Mouse (Mus musculus): ENCODE measurements around the gene Npnt.

Npnt gene

GRCm38 (mm10) chr3:132863843-132864242, 86.2 kb downstream of the Npnt start:
- peak; percentile 90 for DNase-seq (ENCODE audit: extremely low read depth, low read depth, low spot score)

DNA sequence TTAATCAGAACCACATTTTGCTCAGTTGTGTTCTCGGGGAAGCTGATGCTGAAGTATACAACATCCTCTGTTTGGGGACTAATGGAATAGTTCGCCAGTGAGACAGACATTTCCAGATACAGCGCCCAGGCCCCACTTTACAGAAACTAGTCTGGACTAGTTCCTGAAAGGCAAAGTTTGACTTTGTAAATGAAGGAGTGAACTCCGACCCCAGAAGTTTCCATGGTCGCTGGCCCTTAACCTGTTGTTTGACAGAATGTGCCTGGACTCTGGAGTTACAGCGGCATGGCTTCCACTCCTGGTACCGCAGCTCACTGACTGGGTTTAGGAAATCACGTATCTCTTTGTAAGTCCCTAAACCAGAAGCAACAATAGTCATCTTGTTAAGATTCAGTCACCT, 89.3 kb downstream of the Npnt start:
- no peak for DNase-seq (ENCODE audit: extremely low read depth, low read depth, low spot score)

DNA sequence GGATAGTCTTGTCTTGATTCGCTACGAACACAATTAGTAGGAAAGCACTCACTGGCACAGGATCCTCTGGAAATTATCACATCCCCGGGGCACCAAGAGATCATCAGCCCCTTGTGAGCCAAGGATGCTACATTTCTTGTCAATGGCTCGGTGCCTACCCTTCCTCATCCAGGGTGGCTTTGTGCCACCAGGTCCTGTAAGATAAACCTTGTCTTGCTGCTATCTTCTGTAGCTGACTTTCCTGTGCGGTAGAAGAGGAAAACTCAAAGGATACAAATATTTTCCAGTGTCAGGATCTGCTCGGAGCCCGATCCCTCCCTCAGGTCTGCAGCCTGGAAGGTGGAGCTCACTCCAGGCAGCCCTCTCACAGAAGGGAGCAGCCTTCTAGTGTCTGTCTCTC, 90.5 kb downstream of the Npnt start:
- no peak for DNase-seq (ENCODE audit: extremely low read depth, low read depth, low spot score)

GRCm38 (mm10) chr3:132858849-132859248, 91.2 kb downstream of the Npnt start:
- no peak for DNase-seq (ENCODE audit: extremely low read depth, low read depth, low spot score)

DNA sequence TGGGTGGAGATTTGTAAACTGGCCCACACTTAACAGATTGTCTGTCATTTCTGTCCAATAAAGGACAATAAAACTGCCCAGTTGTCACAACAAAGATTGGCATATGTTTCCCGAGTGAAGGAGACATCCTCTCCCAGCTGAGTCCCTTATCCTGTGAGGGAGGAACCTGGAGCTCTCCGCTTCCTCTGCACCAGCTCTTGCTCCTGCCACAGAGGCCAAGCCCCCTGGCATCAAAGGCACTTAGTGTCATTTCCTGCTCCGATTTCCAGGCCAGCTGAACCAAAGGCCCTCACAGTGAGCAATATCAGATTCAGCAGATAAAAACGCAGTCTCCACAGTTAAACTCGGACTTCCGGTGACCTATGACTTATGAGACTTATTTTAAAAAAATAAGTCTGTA, 93.4 kb downstream of the Npnt start:
- no peak for DNase-seq (ENCODE audit: extremely low read depth, low read depth, low spot score)

DNA sequence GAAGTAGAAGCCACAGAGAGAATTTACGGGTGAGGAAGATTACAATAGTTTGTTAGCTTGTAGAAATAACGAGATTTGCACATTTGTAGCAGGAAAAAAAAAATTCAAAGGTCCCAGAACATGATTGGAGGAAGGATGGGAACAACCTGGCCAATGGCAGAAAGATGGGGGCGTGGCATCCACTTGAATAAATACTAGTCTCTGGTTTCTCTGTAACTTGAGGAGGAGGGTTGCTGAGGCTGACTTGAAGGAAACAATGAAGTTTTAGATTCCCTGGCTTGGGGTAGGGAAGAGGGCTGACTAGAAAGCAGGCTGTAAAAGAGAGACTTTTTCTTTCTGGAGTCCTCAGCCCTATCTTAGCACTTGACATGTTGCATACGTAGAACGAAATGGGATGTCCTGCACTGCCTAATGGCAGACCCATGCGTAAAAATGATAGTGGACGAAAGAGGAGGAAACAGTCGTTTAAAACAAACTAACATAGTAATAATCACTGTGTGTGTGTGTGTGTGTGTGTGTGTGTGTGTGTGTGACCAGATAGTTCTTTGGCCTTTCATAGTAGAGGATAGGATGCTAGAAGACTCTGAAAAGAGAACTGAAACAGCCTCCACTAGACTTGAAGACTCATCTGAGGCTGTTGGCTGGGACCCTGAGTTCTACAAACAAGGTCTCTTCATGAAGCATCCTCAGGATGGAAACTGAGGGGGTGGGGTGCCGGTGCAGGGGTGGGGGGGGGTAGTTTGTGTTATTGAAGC, 94.5 kb downstream of the Npnt start:
- DNase-seq (ENCODE audit: extremely low read depth, low read depth, low spot score), result no peak

- DNase-seq (ENCODE audit: extremely low read depth, low read depth, low spot score), result no peak
Measured at GRCm38 (mm10) chr3:132854271-132854670, 95.8 kb downstream of the Npnt start.

DNA sequence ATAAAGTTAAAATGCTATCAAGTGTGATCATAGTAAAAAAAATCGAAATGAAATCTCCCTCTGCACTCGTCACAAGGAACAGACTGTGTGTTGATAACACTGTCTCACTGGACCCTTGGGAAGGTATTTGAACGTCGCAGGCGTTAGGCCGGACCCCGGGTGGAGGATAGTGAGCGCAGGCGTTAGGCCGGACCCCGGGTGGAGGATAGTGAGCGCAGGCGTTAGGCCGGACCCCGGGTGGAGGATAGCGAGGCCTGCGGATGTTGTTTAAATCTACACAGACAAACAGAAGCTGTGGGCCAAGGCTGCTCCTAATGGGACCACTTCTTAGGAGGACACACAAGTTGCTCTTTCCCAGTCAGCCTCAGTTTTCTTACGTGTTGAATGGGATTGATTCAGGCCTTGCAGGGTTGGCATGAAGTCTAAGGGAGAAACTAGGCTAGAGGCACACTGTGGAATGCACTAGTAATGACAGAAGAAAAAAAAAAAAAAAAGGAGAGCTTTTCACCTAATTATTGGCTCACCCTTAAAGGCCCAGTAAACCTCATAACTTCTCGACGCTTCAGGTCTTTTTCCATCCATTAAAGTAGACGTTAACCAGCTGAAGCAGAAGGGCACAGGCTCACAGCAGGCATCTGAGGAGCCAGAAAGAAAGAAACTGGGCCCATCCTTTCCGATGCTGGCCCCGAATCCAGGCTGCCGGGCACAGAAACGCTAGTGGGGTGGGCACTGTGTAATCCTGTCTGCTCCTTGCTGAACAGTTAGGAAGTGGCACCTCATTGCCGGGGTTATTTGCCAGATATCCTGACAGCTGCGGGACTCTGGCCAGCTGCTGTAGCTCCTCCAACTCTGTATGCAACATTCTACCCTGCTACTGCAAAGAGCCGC, 98.0 kb downstream of the Npnt start:
- no peak for DNase-seq (ENCODE audit: extremely low read depth, low read depth, low spot score)

- DNase-seq (ENCODE audit: extremely low read depth, low read depth, low spot score), result no peak
Measured at GRCm38 (mm10) chr3:132851417-132851816, 98.7 kb downstream of the Npnt start.

- no peak for DNase-seq (ENCODE audit: extremely low read depth, low read depth, low spot score)
Measured at GRCm38 (mm10) chr3:132850431-132850830, 99.7 kb downstream of the Npnt start.

DNA sequence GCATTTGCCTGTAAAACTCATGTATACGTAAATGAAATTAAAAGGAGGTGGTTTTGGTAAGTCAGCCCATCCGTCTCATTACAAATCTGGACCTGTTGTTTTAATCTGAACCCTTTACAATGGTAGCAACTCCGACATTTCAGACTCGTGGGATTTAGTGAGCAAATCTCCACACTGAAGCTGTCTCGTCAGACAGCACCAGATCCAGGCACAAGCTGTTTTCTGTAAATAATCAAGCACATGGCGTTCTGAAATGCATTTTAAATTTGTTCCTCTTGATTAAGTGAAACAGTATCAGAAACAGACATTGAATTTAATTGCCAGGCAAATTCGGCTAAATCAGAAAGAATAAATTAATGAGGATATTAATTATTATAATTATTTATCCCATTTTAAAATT, 100.4 kb downstream of the Npnt start:
- DNase-seq (ENCODE audit: extremely low read depth, low read depth, low spot score), result no peak

DNA sequence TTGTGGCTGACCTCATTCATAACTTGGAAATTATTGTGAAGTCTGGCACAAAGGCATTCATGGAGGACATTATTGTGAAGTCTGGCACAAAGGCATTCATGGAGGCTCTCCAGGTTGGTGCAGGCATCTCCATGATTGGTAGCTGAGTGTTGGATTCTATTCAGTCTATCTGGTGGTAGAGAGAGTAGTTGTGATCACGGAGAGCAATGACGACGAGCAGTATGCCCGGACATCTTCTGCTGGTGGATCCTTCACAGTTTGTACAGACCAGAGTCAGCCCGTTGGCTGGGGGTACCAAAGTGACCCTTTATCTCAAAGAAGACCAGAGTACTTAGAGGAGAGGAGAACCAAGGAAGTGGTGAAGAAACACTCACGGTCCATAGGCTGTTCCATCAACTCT, 107.4 kb downstream of the Npnt start:
- no peak for DNase-seq (ENCODE audit: extremely low read depth, low read depth, low spot score)

DNA sequence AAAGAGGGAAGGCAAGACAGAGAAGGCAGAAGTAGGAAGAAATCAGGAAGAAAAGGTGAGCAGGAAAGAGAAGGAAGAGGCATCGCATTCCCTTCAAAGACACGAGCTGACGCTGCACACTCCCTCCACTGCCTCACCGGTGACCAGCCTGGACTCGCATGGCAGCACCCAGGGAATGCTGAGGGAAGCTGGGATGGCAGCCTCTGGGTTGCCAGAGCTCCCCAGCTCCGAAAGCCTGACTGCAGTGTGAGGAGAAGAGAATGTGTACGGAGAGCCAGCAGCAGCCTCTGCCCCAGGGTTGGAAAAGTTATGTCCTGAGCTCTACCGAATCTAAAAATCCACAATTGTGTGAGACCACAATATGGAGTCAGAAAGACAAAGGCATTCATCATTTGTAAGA, 110.6 kb downstream of the Npnt start:
- DNase-seq (ENCODE audit: extremely low read depth, low read depth, low spot score), result no peak

- DNase-seq (ENCODE audit: extremely low read depth, low read depth, low spot score), result no peak
Measured at GRCm38 (mm10) chr3:132838656-132839417, 111.3 kb downstream of the Npnt start.

GRCm38 (mm10) chr3:132837134-132837533, 113.0 kb downstream of the Npnt start:
- DNase-seq (ENCODE audit: extremely low read depth, low read depth, low spot score), result no peak

DNA sequence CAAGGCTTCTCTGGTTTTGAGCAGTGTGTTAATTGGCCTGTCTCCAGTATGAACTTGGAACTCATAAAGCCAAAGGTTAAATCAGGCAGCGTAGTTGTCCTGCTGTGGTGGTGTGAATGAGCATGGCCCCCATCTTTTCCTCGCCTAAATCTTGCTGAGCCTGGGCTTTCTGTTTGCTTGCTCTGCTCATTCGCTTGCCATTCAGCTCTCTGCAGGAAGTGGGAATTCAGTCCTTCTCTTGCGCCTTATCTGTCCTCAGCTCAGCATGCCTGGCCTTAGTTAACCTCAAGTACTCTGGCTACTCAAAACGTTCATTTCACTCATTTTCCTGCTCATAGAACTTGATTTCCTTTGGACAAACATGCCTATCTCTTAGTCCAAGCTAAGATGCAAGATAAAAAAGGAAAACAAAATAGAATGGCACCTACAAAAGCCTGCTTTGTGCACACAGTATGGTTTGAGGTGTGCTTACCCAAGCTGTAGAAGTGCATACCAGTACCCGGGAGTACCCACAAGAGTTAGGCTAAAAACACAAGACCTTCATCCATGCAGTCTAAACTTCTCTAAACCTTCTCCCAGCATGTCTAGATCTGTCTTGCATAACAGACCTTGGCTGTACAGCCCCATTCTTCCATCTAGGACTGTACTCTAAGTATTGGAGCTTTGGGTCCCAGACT, 114.8 kb downstream of the Npnt start:
- DNase-seq (ENCODE audit: extremely low read depth, low read depth, low spot score), result no peak
